Mouse (Mus musculus) kidney, adult 2 months (tissue): ENCODE data around the gene Ccdc148. TPM values are rescaled to one million over a fixed set of nuclear protein-coding genes. Genes with fewer than 3 reads are reported as not detected.
A peak's percentile ranks its signal among the peaks of the same experiment; 100 is the strongest.

ENCODE experiments used
- DNase-seq: peaks from one replicate; pipeline ENCODE4 v3.0.0; 2021
- H3K27ac ChIP-seq: fragments of 200-500 bp; 2 replicates; pipeline ENCODE4 v1.5.1; 2012; ENCODE audit warnings: low read depth, low read length, control low read depth, inconsistent platforms; ENCODE audit not compliant: insufficient read depth
- H3K27me3 ChIP-seq: fragments of 200-500 bp; replicated peaks from 2 replicates; pipeline ENCODE4 v1.6.1; 2012; ENCODE audit warnings: mild to moderate bottlenecking, moderate library complexity, low read length, inconsistent platforms; ENCODE audit not compliant: control insufficient read depth, insufficient read depth
- H3K36me3 ChIP-seq: fragments of 200-500 bp; 2 replicates; pipeline ENCODE4 v1.6.1; 2012; ENCODE audit warnings: mild to moderate bottlenecking, moderate library complexity, low read length, inconsistent platforms; ENCODE audit not compliant: control insufficient read depth, insufficient read depth
- H3K4me1 ChIP-seq: fragments of 200-500 bp; 2 replicates; pipeline ENCODE4 v1.6.1; 2011; ENCODE audit warnings: low read length; ENCODE audit not compliant: control insufficient read depth, insufficient read depth
- H3K4me3 ChIP-seq: fragments of 200-500 bp; 2 replicates; pipeline ENCODE4 v1.5.1; 2011; ENCODE audit warnings: mild to moderate bottlenecking, low read depth, low read length, control low read depth; ENCODE audit not compliant: insufficient read depth
- CTCF ChIP-seq: fragments of 200-500 bp; conservative IDR thresholded peaks from 2 replicates; pipeline ENCODE4 v1.5.1; 2011; ENCODE audit warnings: low read depth, mild to moderate bottlenecking, control low read depth, low read length, moderate library complexity, mixed read lengths; ENCODE audit not compliant: insufficient read depth, insufficient read length
- POLR2A ChIP-seq: fragments of 200-500 bp; IDR thresholded peaks from one replicate; pipeline ENCODE4 v1.6.1; 2011; ENCODE audit warnings: low read depth, low read length, control low read depth
- WGBS: fragments of 180-500 bp; shearing (Covaris S2); methylation state at CpG from one replicate; pipeline ENCODE4 v1.1.7; 2018; 5-methylcytosine and 5-hydroxymethylcytosine counted together
- polyA plus RNA-seq: library from polyadenylated mRNA; depleted of rRNA; stranded (reverse); fragments of >200 nt; gene quantifications from 2 replicates; pipeline ENCODE4 v1.2.3, GENCODE M21; 2012

Ccdc148 gene
- polyA plus RNA-seq, 1 experiment: 1.0 TPM

- TF ChIP-seq POLR2A (no peak), CTCF (no peak)
- DNase-seq: peak; percentile 41
- Histone ChIP-seq H3K4me3 (no peak overlapping the region), H3K27me3 (no peaks in the 10 kb centered on the region), H3K36me3 (no peaks in the 10 kb centered on the region), H3K27ac (no peak overlapping the region), H3K4me1 (peaks cover 4% of the 10 kb centered on the region; the same call in 1 of the 2 replicates)
- 68% methylated on average over 6 of the region's 6 CpGs for WGBS
Observed at GRCm38 (mm10) chr2:59036433-59036832, 124.0 kb downstream of the Ccdc148 start.

GRCm38 (mm10) chr2:59035206-59035605 is 125.3 kb downstream of the Ccdc148 start:
- Histone ChIP-seq H3K36me3 (no peaks in the 10 kb centered on the region), H3K4me1 (peaks cover 4% of the 10 kb centered on the region; the same call in 1 of the 2 replicates), H3K4me3 (no peak overlapping the region), H3K27ac (peak overlapping the region; percentile 37; the same call in 1 of the 2 replicates), H3K27me3 (no peaks in the 10 kb centered on the region)
- 75% methylated on average over 3 of the region's 3 CpGs for WGBS
- TF ChIP-seq CTCF (no peak), POLR2A (no peak)
- DNase-seq: peak; percentile 72

DNA sequence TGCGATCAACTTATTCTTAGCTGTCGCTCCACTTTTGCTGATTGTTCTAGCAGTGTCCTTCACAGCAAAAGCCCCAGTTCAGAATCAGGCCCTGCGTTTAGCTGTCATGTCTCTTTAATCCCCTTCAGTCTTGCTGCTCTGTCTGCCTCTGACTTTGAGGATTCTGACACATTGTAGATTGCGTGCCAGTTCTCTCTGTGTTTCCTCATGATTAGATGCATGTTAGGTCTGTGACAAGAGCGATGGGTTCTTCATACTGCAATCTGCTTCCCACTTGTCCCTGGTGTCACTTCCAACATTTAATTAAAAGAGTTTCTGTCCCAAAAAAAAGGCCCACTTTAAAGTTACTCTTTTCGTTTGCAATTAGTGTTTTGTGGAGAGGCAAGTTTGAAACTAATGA is 126.2 kb downstream of the Ccdc148 start:
- Histone ChIP-seq H3K36me3 (no peaks in the 10 kb centered on the region), H3K27me3 (no peaks in the 10 kb centered on the region), H3K4me3 (no peak overlapping the region), H3K4me1 (peaks cover 4% of the 10 kb centered on the region; the same call in 1 of the 2 replicates), H3K27ac (no peak overlapping the region)
- TF ChIP-seq CTCF: no peak
- TF ChIP-seq POLR2A: no peak
- WGBS: 92% methylated on average over 6 of the region's 6 CpGs
- DNase-seq: no peak

- Histone ChIP-seq H3K27me3 (no peaks in the 10 kb centered on the region), H3K36me3 (no peaks in the 10 kb centered on the region), H3K27ac (no peak overlapping the region), H3K4me1 (no peaks in the 10 kb centered on the region), H3K4me3 (no peak overlapping the region)
- 94% methylated on average over 3 of the region's 3 CpGs for WGBS
- no peak for DNase-seq
- TF ChIP-seq POLR2A (no peak), CTCF (no peak)
Observed at GRCm38 (mm10) chr2:59024558-59024957, 135.9 kb downstream of the Ccdc148 start.

GRCm38 (mm10) chr2:59007356-59007755 is 153.1 kb downstream of the Ccdc148 start:
- Histone ChIP-seq H3K27me3 (no peaks in the 10 kb centered on the region), H3K36me3 (no peaks in the 10 kb centered on the region), H3K4me3 (no peak overlapping the region), H3K27ac (no peak overlapping the region), H3K4me1 (peaks cover 3% of the 10 kb centered on the region; the same call in 1 of the 2 replicates)
- TF ChIP-seq CTCF (no peak), POLR2A (no peak)
- DNase-seq: no peak
- 92% methylated on average over 5 of the region's 5 CpGs for WGBS

GRCm38 (mm10) chr2:59006567-59007340 is 153.7 kb downstream of the Ccdc148 start:
- no peak for TF ChIP-seq POLR2A
- 65% methylated on average over 8 of the region's 8 CpGs for WGBS
- H3K36me3 ChIP-seq: no peaks in the 10 kb centered on the region
- H3K27me3 ChIP-seq: no peaks in the 10 kb centered on the region
- peak; percentile 69 for DNase-seq
- no peak overlapping the region for H3K4me3 ChIP-seq
- H3K27ac ChIP-seq: peak overlapping the region; percentile 55
- peaks cover 3% of the 10 kb centered on the region; the same call in 1 of the 2 replicates for H3K4me1 ChIP-seq

DNA sequence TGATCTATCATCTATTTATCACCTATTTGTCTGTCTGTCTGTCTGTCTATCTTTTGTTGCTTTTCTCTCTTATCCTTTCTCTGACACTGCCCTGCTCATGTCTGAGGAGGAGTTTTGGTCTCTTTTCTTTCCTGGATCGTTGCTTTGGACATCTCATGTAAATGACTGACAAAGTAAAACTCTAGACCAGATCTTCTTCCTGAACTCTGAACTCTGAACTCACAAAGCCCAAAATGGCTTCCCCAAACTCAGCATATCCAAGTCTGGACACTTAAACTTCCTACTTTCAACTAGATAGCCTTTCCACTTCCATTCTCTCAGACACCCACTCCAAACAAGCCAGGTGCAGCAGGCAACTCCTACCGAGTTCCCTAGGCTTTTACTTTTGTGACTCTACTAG is 163.3 kb downstream of the Ccdc148 start:
- WGBS: 63% methylated on average over 2 of the region's 2 CpGs
- Histone ChIP-seq H3K4me3 (no peak overlapping the region), H3K27ac (peak overlapping the region; percentile 67), H3K36me3 (no peaks in the 10 kb centered on the region), H3K27me3 (no peaks in the 10 kb centered on the region), H3K4me1 (peaks cover 4% of the 10 kb centered on the region; the same call in 1 of the 2 replicates)
- DNase-seq: peak; percentile 67
- no peak for TF ChIP-seq CTCF
- no peak for TF ChIP-seq POLR2A
